Mouse (Mus musculus) intestine, embryonic 16.5 days (tissue): ENCODE results near the gene Nell2. TPM values are rescaled to one million over a fixed set of nuclear protein-coding genes. Genes with fewer than 3 reads are reported as not detected.

Experiments used
- ATAC-seq: fragments of 200-750 bp; cut with Nextera tagmentation; 2 replicates; pipeline ENCODE4 v1.8.0; 2017; ENCODE audit warnings: moderate TSS enrichment, moderate library complexity
- H3K27ac ChIP-seq: fragments of 300-500 bp; sonication (generic); 2 replicates; pipeline ENCODE4 v1.5.1; 2014; ENCODE audit warnings: mild to moderate bottlenecking, low read length
- H3K27me3 ChIP-seq: fragments of 300-500 bp; sonication (generic); replicated peaks from 2 replicates; pipeline ENCODE4 v1.6.1; 2014; ENCODE audit warnings: low read length, control low read depth, mixed read lengths; ENCODE audit not compliant: control insufficient read depth, insufficient read depth
- H3K36me3 ChIP-seq: fragments of 300-500 bp; sonication (generic); 2 replicates; pipeline ENCODE4 v1.6.1; 2014; ENCODE audit warnings: low read length, control low read depth; ENCODE audit not compliant: control insufficient read depth, insufficient read depth
- H3K4me1 ChIP-seq: fragments of 300-500 bp; sonication (generic); 2 replicates; pipeline ENCODE4 v1.6.1; 2014; ENCODE audit warnings: low read length, control low read depth, mixed read lengths; ENCODE audit not compliant: control insufficient read depth, insufficient read depth
- H3K4me2 ChIP-seq: fragments of 300-500 bp; sonication (generic); 2 replicates; pipeline ENCODE4 v1.6.1; 2014; ENCODE audit warnings: low read depth, low read length, control low read depth
- H3K4me3 ChIP-seq: fragments of 300-500 bp; sonication (generic); 2 replicates; pipeline ENCODE4 v1.5.1; 2014; ENCODE audit warnings: mild to moderate bottlenecking, low read length
- H3K9ac ChIP-seq: fragments of 300-500 bp; sonication (generic); 2 replicates; pipeline ENCODE4 v1.6.1; 2014; ENCODE audit warnings: low read depth, low read length
- H3K9me3 ChIP-seq: fragments of 300-500 bp; sonication (generic); 2 replicates; pipeline ENCODE4 v1.6.1; 2016; ENCODE audit warnings: low read length, control low read depth; ENCODE audit not compliant: control insufficient read depth
- WGBS: fragments of 180-500 bp; shearing (Covaris S2); extraction: QIAGEN DNeasy Blood & Tissue Kit; methylation state at CpG from one replicate; pipeline ENCODE4 v1.1.7; 2014; 5-methylcytosine and 5-hydroxymethylcytosine counted together
- polyA plus RNA-seq: library from polyadenylated mRNA; unstranded; fragments of >200 nt; fragmentation: Nextera tagmentation; extraction: Ambion mirVana; gene quantifications from 2 replicates; pipeline ENCODE4 v1.2.1, GENCODE M21; 2015

Gene Nell2
- polyA plus RNA-seq, 1 experiment from 2014 or later = 8.7 TPM

GRCm38 (mm10) chr15:95131401-95131800 is 397.0 kb downstream of the Nell2 start:
- H3K4me1 ChIP-seq = no peaks in the 10 kb centered on the region
- H3K9ac ChIP-seq = no peak overlapping the region
- ATAC-seq = no peak
- H3K4me2 ChIP-seq = no peak overlapping the region
- H3K4me3 ChIP-seq = no peak overlapping the region
- H3K36me3 ChIP-seq = no peaks in the 10 kb centered on the region
- no peaks in the 10 kb centered on the region for H3K9me3 ChIP-seq
- H3K27me3 ChIP-seq = no peaks in the 10 kb centered on the region
- no peak overlapping the region for H3K27ac ChIP-seq
- WGBS = 80% methylated on average over 4 of the region's 4 CpGs

DNA sequence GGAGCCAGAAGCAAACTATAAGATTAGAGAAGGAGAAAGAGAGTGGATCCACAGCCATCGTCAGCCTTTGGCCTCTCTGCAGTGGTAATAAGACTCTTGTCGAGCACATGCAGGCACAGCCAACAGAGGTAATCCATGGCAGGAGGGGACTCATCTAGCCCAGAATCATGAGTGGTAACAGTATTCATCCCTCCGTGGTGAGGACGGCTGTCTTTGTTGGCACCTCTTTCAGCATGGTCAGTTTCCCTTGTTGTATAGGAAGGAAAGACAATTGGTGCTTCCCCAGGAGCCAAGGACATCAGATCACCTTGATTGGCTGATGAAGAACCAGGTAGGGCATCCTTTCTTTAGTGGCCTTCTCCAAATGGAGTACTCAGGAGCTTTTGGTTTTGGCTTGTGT is 419.7 kb downstream of the Nell2 start:
- H3K4me2 ChIP-seq = no peak overlapping the region
- 89% methylated on average over 4 of the region's 4 CpGs for whole genome bisulfite sequencing

GRCm38 (mm10) chr15:95107246-95107809 is 421.0 kb downstream of the Nell2 start:
- WGBS = 62% methylated on average over 8 of the region's 8 CpGs
- ATAC-seq = no peak
- H3K4me3 ChIP-seq = no peak overlapping the region
- no peaks in the 10 kb centered on the region for H3K27me3 ChIP-seq
- no peak overlapping the region for H3K4me2 ChIP-seq
- H3K9me3 ChIP-seq = no peaks in the 10 kb centered on the region
- H3K36me3 ChIP-seq = no peaks in the 10 kb centered on the region
- H3K4me1 ChIP-seq = no peaks in the 10 kb centered on the region
- no peak overlapping the region for H3K27ac ChIP-seq
- H3K9ac ChIP-seq = no peak overlapping the region

More for the DNA sequence above, 419.7 kb downstream of the Nell2 start:
- H3K36me3 ChIP-seq = no peaks in the 10 kb centered on the region
- no peaks in the 10 kb centered on the region for H3K27me3 ChIP-seq
- no peaks in the 10 kb centered on the region for H3K9me3 ChIP-seq
- no peak overlapping the region for H3K27ac ChIP-seq
- H3K4me1 ChIP-seq = no peaks in the 10 kb centered on the region
- no peak overlapping the region for H3K4me3 ChIP-seq
- H3K9ac ChIP-seq = no peak overlapping the region
- no peak for ATAC-seq

DNA sequence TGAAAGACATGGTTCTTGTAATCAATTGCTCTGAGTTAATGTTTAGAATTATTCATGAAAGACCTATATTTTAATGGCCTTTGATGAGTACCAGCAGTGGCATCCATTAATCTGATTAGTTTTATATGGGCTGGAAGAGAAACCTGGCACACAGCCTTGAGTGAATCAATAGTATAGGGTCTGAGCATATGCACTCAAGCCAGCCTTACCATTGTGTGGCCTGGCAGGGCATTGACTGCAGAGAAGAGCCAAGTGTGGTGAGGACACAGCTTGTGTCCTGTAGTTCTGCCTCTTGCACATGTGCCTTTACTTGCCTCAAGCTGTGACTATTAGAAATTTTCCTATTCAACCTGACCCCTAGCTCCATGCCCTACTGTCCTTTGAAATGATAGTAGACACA is 426.8 kb downstream of the Nell2 start:
- no peak overlapping the region for H3K4me3 ChIP-seq
- no peaks in the 10 kb centered on the region for H3K36me3 ChIP-seq
- H3K27ac ChIP-seq = no peak overlapping the region
- H3K9ac ChIP-seq = no peak overlapping the region
- H3K27me3 ChIP-seq = no peaks in the 10 kb centered on the region
- H3K4me1 ChIP-seq = no peaks in the 10 kb centered on the region
- no peaks in the 10 kb centered on the region for H3K9me3 ChIP-seq
- no peak for ATAC-seq
- H3K4me2 ChIP-seq = no peak overlapping the region

- H3K4me2 ChIP-seq = no peak overlapping the region
- no peaks in the 10 kb centered on the region for H3K4me1 ChIP-seq
- H3K27ac ChIP-seq = no peak overlapping the region
- no peaks in the 10 kb centered on the region for H3K36me3 ChIP-seq
- ATAC-seq = no peak
- WGBS = 86% methylated on average over 7 of the region's 7 CpGs
- no peak overlapping the region for H3K9ac ChIP-seq
- H3K9me3 ChIP-seq = no peaks in the 10 kb centered on the region
- H3K27me3 ChIP-seq = no peaks in the 10 kb centered on the region
- no peak overlapping the region for H3K4me3 ChIP-seq
Observed at GRCm38 (mm10) chr15:95100133-95100532, 428.2 kb downstream of the Nell2 start.

DNA sequence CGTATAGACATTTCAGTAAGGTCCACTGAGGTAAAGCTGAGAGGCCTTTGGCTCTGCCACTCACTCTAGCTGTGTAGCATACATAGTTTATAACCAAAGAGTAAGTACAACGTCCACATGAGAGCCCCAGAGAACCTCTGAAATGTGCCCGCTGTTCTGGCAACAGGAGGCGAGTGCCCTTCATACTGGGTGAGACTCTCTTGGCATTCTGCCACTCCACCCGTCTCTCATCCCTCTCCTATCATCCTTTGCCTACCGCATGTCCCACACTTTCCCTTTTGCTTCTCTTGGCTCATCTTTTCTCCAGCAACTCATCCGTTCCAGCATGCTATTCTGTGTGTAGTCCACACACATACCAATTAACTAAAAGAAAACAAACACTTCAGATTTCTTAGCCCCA is 442.4 kb downstream of the Nell2 start:
- H3K36me3 ChIP-seq = no peaks in the 10 kb centered on the region
- no peaks in the 10 kb centered on the region for H3K9me3 ChIP-seq
- H3K4me3 ChIP-seq = no peak overlapping the region
- H3K4me1 ChIP-seq = no peaks in the 10 kb centered on the region
- H3K4me2 ChIP-seq = no peak overlapping the region
- no peak overlapping the region for H3K9ac ChIP-seq
- no peak overlapping the region for H3K27ac ChIP-seq
- ATAC-seq = no peak
- no peaks in the 10 kb centered on the region for H3K27me3 ChIP-seq
- whole genome bisulfite sequencing = 77% methylated on average over 7 of the region's 7 CpGs

GRCm38 (mm10) chr15:95081654-95082053 is 446.7 kb downstream of the Nell2 start:
- no peak overlapping the region for H3K4me2 ChIP-seq
- H3K9me3 ChIP-seq = no peaks in the 10 kb centered on the region
- no peaks in the 10 kb centered on the region for H3K27me3 ChIP-seq
- H3K27ac ChIP-seq = no peak overlapping the region
- H3K36me3 ChIP-seq = no peaks in the 10 kb centered on the region
- no peak overlapping the region for H3K4me3 ChIP-seq
- no peaks in the 10 kb centered on the region for H3K4me1 ChIP-seq
- ATAC-seq = no peak
- H3K9ac ChIP-seq = no peak overlapping the region
- WGBS = 88% methylated on average over 11 of the region's 11 CpGs

DNA sequence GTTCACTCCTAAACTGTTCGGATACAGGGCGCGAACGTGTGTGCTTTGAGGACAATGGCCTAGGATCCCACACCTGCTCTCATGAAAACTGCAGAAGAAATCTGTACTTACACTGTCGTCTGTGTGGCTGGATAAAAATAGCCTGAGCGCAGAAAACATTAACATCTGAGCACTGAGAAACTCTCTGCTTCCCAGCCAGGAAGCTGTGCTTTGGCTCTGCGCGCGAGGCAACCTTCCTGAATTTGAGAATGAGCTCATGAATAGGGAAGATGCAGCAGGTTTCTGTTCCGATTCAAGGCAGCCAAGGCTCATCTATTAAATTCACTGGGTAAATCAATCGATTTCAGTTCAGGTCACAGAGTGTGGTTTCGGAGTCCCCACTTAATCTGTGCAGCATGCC is 453.0 kb downstream of the Nell2 start:
- no peaks in the 10 kb centered on the region for H3K9me3 ChIP-seq
- H3K36me3 ChIP-seq = no peaks in the 10 kb centered on the region
- no peak overlapping the region for H3K4me2 ChIP-seq
- no peak overlapping the region for H3K27ac ChIP-seq
- H3K4me3 ChIP-seq = no peak overlapping the region
- WGBS = 84% methylated on average over 12 of the region's 12 CpGs
- no peak for ATAC-seq
- H3K4me1 ChIP-seq = no peaks in the 10 kb centered on the region
- H3K27me3 ChIP-seq = no peaks in the 10 kb centered on the region
- H3K9ac ChIP-seq = no peak overlapping the region

DNA sequence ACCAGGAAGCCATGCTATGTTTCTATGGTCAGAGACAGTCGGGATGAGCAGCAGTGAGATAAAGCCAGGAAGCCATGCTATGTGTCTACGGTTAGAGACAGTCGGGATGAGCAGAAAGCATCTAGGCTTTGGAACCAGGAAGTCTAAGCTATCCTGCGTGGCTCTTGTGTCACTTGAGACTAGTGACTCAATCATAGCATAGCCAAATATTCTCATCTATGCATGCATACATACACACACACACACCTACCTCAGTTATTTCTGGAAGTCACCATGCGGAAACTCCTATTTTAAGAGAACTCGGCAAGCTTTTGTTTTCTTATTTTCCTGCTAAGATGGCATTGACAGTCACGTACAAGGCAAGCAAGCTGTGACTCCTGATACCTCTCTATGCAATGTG is 457.5 kb downstream of the Nell2 start:
- H3K9me3 ChIP-seq = no peaks in the 10 kb centered on the region
- H3K36me3 ChIP-seq = no peaks in the 10 kb centered on the region
- no peaks in the 10 kb centered on the region for H3K4me1 ChIP-seq

DNA sequence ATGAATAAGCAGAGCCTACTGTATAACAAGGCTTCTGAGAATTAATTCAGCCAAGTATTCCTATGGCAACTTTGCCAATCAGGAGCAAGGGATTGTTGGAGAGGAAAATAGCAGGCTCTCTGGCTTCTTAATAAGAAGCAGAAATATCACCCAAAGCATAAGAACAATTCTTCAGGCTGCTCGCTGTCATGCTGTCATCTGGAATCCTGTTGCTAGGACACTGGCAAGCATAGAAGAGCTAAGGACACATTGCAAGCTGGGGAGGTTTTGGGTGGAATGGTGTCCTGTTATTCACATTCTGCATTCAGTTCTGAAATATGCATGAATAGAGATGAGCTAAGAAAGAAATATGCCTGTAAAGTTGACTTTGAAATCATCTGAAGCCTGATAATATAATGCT is 459.6 kb downstream of the Nell2 start:
- H3K4me1 ChIP-seq = no peaks in the 10 kb centered on the region
- no peak overlapping the region for H3K27ac ChIP-seq
- H3K4me2 ChIP-seq = no peak overlapping the region
- no peak overlapping the region for H3K9ac ChIP-seq
- H3K27me3 ChIP-seq = no peaks in the 10 kb centered on the region
- H3K36me3 ChIP-seq = no peaks in the 10 kb centered on the region
- H3K4me3 ChIP-seq = no peak overlapping the region
- ATAC-seq = no peak
- 66% methylated on average over 1 of the region's 1 CpGs for WGBS
- no peaks in the 10 kb centered on the region for H3K9me3 ChIP-seq

More for the DNA sequence above, 457.5 kb downstream of the Nell2 start:
- H3K27ac ChIP-seq = no peak overlapping the region
- H3K27me3 ChIP-seq = no peaks in the 10 kb centered on the region
- H3K4me3 ChIP-seq = no peak overlapping the region
- WGBS = 91% methylated on average over 7 of the region's 7 CpGs
- ATAC-seq = no peak
- no peak overlapping the region for H3K9ac ChIP-seq
- no peak overlapping the region for H3K4me2 ChIP-seq
